Mouse (Mus musculus) embryonic facial prominence, embryonic 15.5 days (tissue): ENCODE data around the gene Ngrn. TPM values are rescaled to one million over a fixed set of nuclear protein-coding genes. Genes with fewer than 3 reads are reported as not detected.
A peak's percentile ranks its signal among the peaks of the same experiment; 100 is the strongest.

ENCODE experiments used
- ATAC-seq: fragments of 200-750 bp; cut with Nextera tagmentation; 2 replicates; pipeline ENCODE4 v1.8.0; 2017; ENCODE audit warnings: low read depth, moderate TSS enrichment; ENCODE audit not compliant: insufficient number of reproducible peaks, low FRiP score, low TSS enrichment
- H3K27ac ChIP-seq: fragments of 300-500 bp; sonication (generic); replicated peaks from 2 replicates; pipeline ENCODE4 v1.5.1; 2015; ENCODE audit warnings: mild to moderate bottlenecking, inconsistent platforms
- H3K27me3 ChIP-seq: fragments of 300-500 bp; sonication (generic); 2 replicates; pipeline ENCODE4 v1.6.1; 2015; ENCODE audit warnings: inconsistent platforms
- H3K36me3 ChIP-seq: fragments of 300-500 bp; sonication (generic); 2 replicates; pipeline ENCODE4 v1.6.1; 2015; ENCODE audit warnings: mild to moderate bottlenecking, inconsistent platforms
- H3K4me1 ChIP-seq: fragments of 300-500 bp; sonication (generic); 2 replicates; pipeline ENCODE4 v1.6.1; 2015; ENCODE audit warnings: inconsistent platforms
- H3K4me2 ChIP-seq: fragments of 300-500 bp; sonication (generic); replicated peaks from 2 replicates; pipeline ENCODE4 v1.6.1; 2015; ENCODE audit warnings: mild to moderate bottlenecking, inconsistent platforms
- H3K4me3 ChIP-seq: fragments of 300-500 bp; sonication (generic); replicated peaks from 2 replicates; pipeline ENCODE4 v1.5.1; 2015; ENCODE audit warnings: mild to moderate bottlenecking, inconsistent platforms
- H3K9ac ChIP-seq: fragments of 300-500 bp; sonication (generic); 2 replicates; pipeline ENCODE4 v1.6.1; 2015; ENCODE audit warnings: inconsistent platforms
- H3K9me3 ChIP-seq: fragments of 300-500 bp; sonication (generic); replicated peaks from 2 replicates; pipeline ENCODE4 v1.6.1; 2016; ENCODE audit warnings: inconsistent platforms
- WGBS: fragments of 180-500 bp; shearing (Covaris S2); methylation state at CpG from one replicate; pipeline ENCODE4 v1.1.7; 2015; 5-methylcytosine and 5-hydroxymethylcytosine counted together
- polyA plus RNA-seq: library from polyadenylated mRNA; unstranded; fragments of >200 nt; fragmentation: Nextera tagmentation; extraction: Ambion mirVana; gene quantifications from 2 replicates; pipeline ENCODE4 v1.2.1, GENCODE M21; 2015

Gene Ngrn
- polyA plus RNA-seq, 1 experiment from 2014 or later = 54.9 TPM

GRCm38 (mm10) chr7:80232489-80233029 lies 28.5 kb upstream of the Ngrn start, which contains the start of the genes Cib1 and Gdpgp1:
Gene Cib1 (minus strand): TSS chr7:80232813.
Gene Gdpgp1 (plus strand): TSS chr7:80232865.
- Histone ChIP-seq H3K36me3 (peaks cover 4% of the 10 kb centered on the region; the same call in 1 of the 2 replicates), H3K27ac (peak within 1 kb of the TSS; percentile 82), H3K9me3 (no peaks in the 10 kb centered on the region), H3K4me3 (peak within 1 kb of the TSS; percentile 70), H3K4me2 (peak within 1 kb of the TSS; percentile 94), H3K9ac (peak within 1 kb of the TSS; percentile 60), H3K4me1 (peaks cover 18% of the 10 kb centered on the region), H3K27me3 (no peaks in the 10 kb centered on the region)
- ATAC-seq = peak; percentile 100
- WGBS = under 1% methylated on average over 56 of the region's 56 CpGs

GRCm38 (mm10) chr7:80233799-80234198 lies 27.2 kb upstream of the Ngrn start:
- Histone ChIP-seq H3K36me3 (peaks cover 8% of the 10 kb centered on the region), H3K9ac (no peak overlapping the region), H3K4me1 (peaks cover 18% of the 10 kb centered on the region), H3K9me3 (no peaks in the 10 kb centered on the region), H3K4me2 (peak overlapping the region; percentile 94), H3K27me3 (no peaks in the 10 kb centered on the region), H3K4me3 (peak overlapping the region; percentile 70), H3K27ac (no peak overlapping the region)
- no peak for ATAC-seq
- WGBS = 80% methylated on average over 9 of the region's 9 CpGs

GRCm38 (mm10) chr7:80238542-80238941 lies 22.5 kb upstream of the Ngrn start:
- Histone ChIP-seq H3K4me1 (peaks cover 5% of the 10 kb centered on the region), H3K9me3 (no peaks in the 10 kb centered on the region), H3K4me3 (no peak overlapping the region), H3K27me3 (no peaks in the 10 kb centered on the region), H3K4me2 (no peak overlapping the region), H3K9ac (no peak overlapping the region), H3K27ac (no peak overlapping the region), H3K36me3 (peaks cover 30% of the 10 kb centered on the region)
- WGBS = 90% methylated on average over 10 of the region's 10 CpGs
- no peak for ATAC-seq

- no peak for ATAC-seq
- no peaks in the 10 kb centered on the region for H3K27me3 ChIP-seq
- H3K36me3 ChIP-seq = peaks cover 30% of the 10 kb centered on the region
- no peak overlapping the region for H3K9ac ChIP-seq
- no peaks in the 10 kb centered on the region for H3K9me3 ChIP-seq
- WGBS = 77% methylated on average over 4 of the region's 4 CpGs
- no peak overlapping the region for H3K4me2 ChIP-seq
- no peaks in the 10 kb centered on the region for H3K4me1 ChIP-seq
- no peak overlapping the region for H3K27ac ChIP-seq
- no peak overlapping the region for H3K4me3 ChIP-seq
Observed at GRCm38 (mm10) chr7:80241661-80242060, 19.4 kb upstream of the Ngrn start.

GRCm38 (mm10) chr7:80244851-80245250 lies 16.2 kb upstream of the Ngrn start:
- no peak overlapping the region for H3K9ac ChIP-seq
- H3K4me2 ChIP-seq = no peak overlapping the region
- no peaks in the 10 kb centered on the region for H3K4me1 ChIP-seq
- no peaks in the 10 kb centered on the region for H3K9me3 ChIP-seq
- WGBS = 93% methylated on average over 4 of the region's 4 CpGs
- H3K36me3 ChIP-seq = peaks cover 14% of the 10 kb centered on the region; the same call in 1 of the 2 replicates
- no peak overlapping the region for H3K27ac ChIP-seq
- no peaks in the 10 kb centered on the region for H3K27me3 ChIP-seq
- ATAC-seq = no peak
- no peak overlapping the region for H3K4me3 ChIP-seq

GRCm38 (mm10) chr7:80246148-80246721 lies 14.8 kb upstream of the Ngrn start, which contains the start of gene Ttll13:
Gene Ttll13 (plus strand): TSS chr7:80246376.
- WGBS = 0% methylated on average over 48 of the region's 48 CpGs
- H3K27ac ChIP-seq = peak within 1 kb of the TSS; percentile 63
- ATAC-seq = peak; percentile 99
- H3K9ac ChIP-seq = peak within 1 kb of the TSS; percentile 46
- 0 out of 2 replicates have a peak, but pooled peaks cover 3% of the 10 kb centered on the region for H3K36me3 ChIP-seq
- no peaks in the 10 kb centered on the region for H3K27me3 ChIP-seq
- no peaks in the 10 kb centered on the region for H3K9me3 ChIP-seq
- peak within 1 kb of the TSS; percentile 59 for H3K4me2 ChIP-seq
- peak within 1 kb of the TSS; percentile 62 for H3K4me3 ChIP-seq
- H3K4me1 ChIP-seq = no peaks in the 10 kb centered on the region

- no peaks in the 10 kb centered on the region for H3K36me3 ChIP-seq
- WGBS = 61% methylated on average over 7 of the region's 7 CpGs
- no peak overlapping the region for H3K27ac ChIP-seq
- peak overlapping the region; percentile 59 for H3K4me2 ChIP-seq
- ATAC-seq = no peak
- no peaks in the 10 kb centered on the region for H3K27me3 ChIP-seq
- no peak overlapping the region for H3K9ac ChIP-seq
- H3K4me3 ChIP-seq = peak overlapping the region; percentile 62
- H3K9me3 ChIP-seq = no peaks in the 10 kb centered on the region
- H3K4me1 ChIP-seq = no peaks in the 10 kb centered on the region
Observed at GRCm38 (mm10) chr7:80246859-80247258, 14.2 kb upstream of the Ngrn start.

GRCm38 (mm10) chr7:80252437-80252836 lies 8.6 kb upstream of the Ngrn start:
- Histone ChIP-seq H3K36me3 (no peaks in the 10 kb centered on the region), H3K9me3 (no peaks in the 10 kb centered on the region), H3K9ac (no peak overlapping the region), H3K27ac (no peak overlapping the region), H3K27me3 (peaks cover 11% of the 10 kb centered on the region), H3K4me2 (no peak overlapping the region), H3K4me1 (no peaks in the 10 kb centered on the region), H3K4me3 (no peak overlapping the region)
- 75% methylated on average over 7 of the region's 7 CpGs for WGBS
- ATAC-seq = no peak

GRCm38 (mm10) chr7:80252886-80253285 lies 8.1 kb upstream of the Ngrn start:
- 84% methylated on average over 11 of the region's 11 CpGs for WGBS
- no peak for ATAC-seq

GRCm38 (mm10) chr7:80255981-80256380 lies 5.0 kb upstream of the Ngrn start:
- Histone ChIP-seq H3K4me1 (peaks cover 5% of the 10 kb centered on the region; the same call in 1 of the 2 replicates), H3K9ac (no peak overlapping the region), H3K27me3 (peaks cover 26% of the 10 kb centered on the region), H3K27ac (no peak overlapping the region), H3K9me3 (no peaks in the 10 kb centered on the region), H3K36me3 (no peaks in the 10 kb centered on the region), H3K4me3 (no peak overlapping the region), H3K4me2 (no peak overlapping the region)
- WGBS = 66% methylated on average over 2 of the region's 2 CpGs
- ATAC-seq = no peak

More at GRCm38 (mm10) chr7:80252886-80253285, 8.1 kb upstream of the Ngrn start:
- Histone ChIP-seq H3K4me2 (no peak overlapping the region), H3K9me3 (no peaks in the 10 kb centered on the region), H3K9ac (no peak overlapping the region), H3K4me1 (no peaks in the 10 kb centered on the region), H3K27me3 (peaks cover 11% of the 10 kb centered on the region), H3K27ac (no peak overlapping the region), H3K4me3 (no peak overlapping the region), H3K36me3 (no peaks in the 10 kb centered on the region)

- Histone ChIP-seq H3K9me3 (no peaks in the 10 kb centered on the region), H3K27ac (no peak overlapping the region), H3K36me3 (no peaks in the 10 kb centered on the region), H3K4me3 (no peak overlapping the region), H3K4me1 (peaks cover 13% of the 10 kb centered on the region; the same call in 1 of the 2 replicates), H3K27me3 (peaks cover 26% of the 10 kb centered on the region), H3K4me2 (no peak overlapping the region), H3K9ac (no peak overlapping the region)
- 52% methylated on average over 2 of the region's 2 CpGs for WGBS
- ATAC-seq = no peak
Observed at GRCm38 (mm10) chr7:80257706-80258105, 3.3 kb upstream of the Ngrn start.
